Mouse (Mus musculus) kidney, postnatal 14 days (tissue): Measurements from ENCODE around the gene Elk4.

ENCODE experiments used
- DNase-seq: peaks from one replicate; pipeline ENCODE4 v3.0.0; 2022; ENCODE audit warnings: mixed read lengths

Elk4 gene

DNA sequence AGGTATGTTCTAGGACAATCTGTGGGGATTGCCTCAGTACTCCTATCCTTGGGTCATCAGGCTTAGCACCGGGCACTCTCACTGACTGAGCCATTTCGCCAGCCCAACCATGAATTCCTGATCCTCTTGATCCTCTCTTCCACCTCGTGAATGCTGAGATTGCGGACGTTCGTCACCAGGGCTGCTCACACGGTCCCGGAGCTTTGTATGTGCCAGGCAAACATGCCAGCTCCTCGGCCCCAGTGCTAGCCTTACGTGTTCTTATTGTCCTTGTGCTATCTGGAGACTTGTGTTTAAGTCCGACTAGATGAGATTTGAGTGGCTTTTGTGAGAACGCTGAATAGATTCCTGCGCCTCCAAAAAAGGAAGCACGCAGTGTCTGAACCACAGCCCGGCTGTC lies 20.0 kb upstream of the Elk4 start:
- DNase-seq = no peak

DNA sequence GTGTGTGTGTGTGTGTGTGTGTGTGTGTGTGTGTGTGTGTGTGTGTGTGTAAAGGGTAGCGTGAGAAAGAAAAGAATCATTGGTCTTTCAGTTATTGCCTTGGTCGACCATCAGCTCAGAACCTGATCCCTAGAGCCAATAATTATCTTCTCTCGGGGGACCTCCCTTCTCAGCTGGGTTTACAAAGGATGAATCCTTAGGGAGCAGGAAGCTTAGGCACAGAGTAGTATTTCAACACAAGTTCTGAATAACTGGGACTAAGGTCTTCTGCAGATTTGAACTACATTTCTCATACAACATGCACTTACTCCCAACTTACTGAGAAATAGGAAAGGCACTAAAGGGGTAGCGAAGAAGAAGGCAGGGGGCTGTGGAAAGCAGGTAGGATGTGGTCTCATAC lies 17.9 kb upstream of the Elk4 start:
- no peak for DNase-seq

DNA sequence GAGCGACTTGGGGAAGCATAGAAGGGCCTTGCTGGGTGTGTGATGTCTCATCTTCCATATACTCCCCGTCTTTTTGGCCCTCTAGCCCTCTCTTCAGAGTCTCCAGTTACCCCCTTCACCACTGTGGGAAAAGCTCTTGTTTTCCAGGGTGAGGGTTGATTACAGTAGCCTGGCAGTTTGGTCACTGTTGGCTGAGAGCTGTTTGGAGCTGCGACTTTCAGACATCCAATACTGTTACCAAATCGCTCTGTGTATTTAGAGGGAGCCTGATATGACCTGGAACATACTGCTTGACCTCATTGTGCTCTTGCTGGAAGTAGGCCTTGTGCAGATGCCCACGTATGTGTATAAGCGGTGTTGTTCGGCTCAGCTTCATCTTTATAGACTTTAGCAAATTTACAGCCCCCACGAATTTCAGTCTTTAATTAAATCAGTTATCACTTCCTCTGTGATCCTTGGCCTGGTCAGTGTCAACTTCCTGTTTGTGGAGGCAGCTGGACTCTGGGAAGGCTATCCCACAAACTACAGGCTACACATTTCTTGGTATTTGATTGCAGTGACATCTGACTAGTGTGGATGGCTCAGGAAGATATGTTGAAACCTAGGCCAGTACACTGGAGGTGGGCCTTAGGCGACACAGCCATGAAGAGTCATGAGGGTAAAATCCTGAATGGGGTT lies 17.2 kb upstream of the Elk4 start:
- no peak for DNase-seq

- DNase-seq = no peak
Observed at GRCm38 (mm10) chr1:131992561-131993001, 14.8 kb upstream of the Elk4 start.

DNA sequence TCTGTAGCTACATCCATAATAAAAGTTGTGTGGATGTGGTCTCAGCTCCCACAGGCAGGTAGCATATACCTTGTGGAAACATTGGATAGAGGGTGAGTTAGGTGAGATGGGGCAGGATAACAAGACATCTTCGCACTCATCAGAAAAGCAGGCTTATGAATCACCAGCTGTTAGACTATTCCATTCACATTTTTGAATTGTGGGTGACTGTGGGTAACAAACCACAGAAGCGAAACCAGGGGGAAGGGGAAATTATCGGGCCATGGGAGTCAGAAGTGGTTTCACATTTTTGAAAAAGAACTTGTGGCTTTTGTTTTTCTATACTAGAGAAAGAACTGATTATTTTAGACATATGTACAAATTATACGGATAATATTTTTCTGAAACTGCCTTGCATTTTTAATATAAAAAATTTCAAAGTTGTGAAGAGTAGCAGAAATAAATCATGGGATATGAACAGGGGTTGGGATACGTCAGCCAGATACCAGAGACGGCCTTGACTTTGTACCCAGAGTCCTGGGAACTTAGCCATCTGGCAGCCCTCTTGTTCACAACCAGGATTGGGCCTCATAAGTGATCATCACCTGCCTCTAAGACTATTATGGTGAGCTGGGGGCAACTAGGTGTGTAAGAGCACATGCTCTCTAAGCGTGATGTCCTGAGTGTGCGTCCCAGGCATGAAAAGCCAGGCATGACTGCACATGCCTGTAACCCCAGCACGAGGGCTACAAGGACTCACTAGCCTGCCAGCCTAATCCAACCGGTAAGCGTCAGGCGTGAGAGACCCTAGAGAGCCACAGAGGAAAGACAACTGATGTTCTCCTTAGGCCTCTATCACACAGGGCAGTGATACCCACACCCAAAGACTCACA lies 14.0 kb upstream of the Elk4 start:
- DNase-seq = no peak

- DNase-seq = peak; percentile 77
Observed at GRCm38 (mm10) chr1:131995062-131995461, 12.3 kb upstream of the Elk4 start.

GRCm38 (mm10) chr1:132000506-132000905 lies 6.9 kb upstream of the Elk4 start:
- no peak for DNase-seq

- no peak for DNase-seq
Observed at GRCm38 (mm10) chr1:132001880-132002330, 5.5 kb upstream of the Elk4 start.

DNA sequence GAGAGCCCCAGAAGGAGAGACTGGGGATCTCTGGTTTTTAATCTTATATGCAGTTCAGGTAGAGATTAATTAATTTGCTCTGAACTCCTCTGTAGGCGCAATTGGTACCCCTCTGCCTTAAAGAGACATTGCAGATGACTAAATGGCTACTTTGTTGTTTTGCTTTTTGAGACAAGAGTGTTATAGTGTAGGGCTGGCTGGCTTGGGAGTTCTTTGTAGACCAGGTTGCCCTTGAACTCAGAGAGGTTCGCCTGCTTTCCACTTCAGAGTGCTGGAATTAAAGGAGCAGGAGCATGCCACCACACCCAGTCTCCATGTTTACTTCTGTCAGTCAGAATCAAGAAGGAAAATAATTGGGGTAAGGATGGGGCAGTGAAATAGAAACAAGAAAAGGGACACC lies 4.3 kb upstream of the Elk4 start:
- no peak for DNase-seq

DNA sequence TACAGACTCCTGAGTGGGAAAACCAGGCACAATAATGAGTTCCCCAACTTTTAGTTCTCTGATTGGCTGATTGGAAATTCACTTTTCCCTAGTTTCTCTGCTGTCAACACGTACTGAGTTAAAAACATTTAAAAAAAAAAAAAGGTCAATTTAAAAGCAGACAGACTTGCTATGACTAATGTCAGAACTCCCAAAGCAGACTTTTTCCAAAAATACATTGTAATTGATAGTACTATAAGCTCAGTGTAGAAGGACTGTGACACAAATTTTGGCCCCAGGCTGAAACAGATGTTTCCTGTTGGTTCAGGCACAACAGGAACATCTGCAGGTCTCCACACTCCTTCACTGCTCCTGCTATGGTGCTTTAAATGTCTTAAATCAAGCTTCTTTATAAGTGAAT lies 3.6 kb upstream of the Elk4 start:
- peak; percentile 51 for DNase-seq

DNA sequence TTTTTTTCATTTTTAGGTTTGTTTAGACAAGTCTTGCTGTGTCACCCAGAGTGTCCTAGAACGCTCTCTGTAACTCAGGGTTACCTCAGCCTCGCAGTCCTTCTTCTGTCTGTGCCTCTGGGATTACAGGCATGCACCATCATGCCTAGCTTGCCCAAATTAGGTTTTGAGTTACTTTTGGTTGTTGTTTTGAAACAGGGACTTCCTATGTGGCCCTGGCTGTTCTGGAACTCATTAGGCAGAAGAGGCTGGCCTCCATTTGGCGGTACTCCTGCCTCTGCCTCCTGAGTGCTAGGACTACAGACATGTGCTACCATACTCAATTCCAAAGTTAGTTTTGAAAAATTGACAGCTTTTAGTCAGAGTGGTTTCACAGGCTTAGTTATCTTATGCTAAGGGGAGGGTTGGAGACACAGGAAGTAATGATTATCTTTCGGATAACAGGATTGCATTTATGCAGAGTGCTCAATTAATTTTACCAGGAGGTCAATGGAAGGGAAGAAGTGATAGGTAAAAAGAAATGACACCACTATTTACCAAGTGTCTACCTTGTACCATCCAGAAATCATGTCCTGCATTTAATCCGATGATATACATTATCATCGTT lies 2.7 kb upstream of the Elk4 start:
- DNase-seq = no peak

GRCm38 (mm10) chr1:132005466-132005865 lies 1.9 kb upstream of the Elk4 start:
- DNase-seq = no peak

DNA sequence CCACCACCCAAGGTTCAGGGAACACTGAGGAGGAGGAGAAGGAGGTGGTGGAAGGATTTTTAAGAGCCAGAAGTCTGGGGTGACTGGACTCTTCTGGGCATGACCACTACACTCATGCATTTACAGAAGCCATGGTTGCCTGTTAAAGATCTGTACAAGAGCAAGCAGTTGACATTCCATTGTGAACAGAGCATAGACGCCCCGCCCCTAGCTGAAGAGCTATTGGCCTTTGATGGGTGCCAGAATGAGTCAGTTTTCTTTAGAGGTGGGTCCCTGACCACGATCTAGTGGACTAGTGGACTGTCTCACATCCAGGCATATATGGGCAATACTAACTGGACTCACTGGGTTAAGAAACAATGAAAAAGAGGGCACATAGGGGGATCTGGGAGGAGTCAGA lies 1.4 kb upstream of the Elk4 start:
- DNase-seq = no peak

GRCm38 (mm10) chr1:132006721-132007120 lies 686 bp upstream of the Elk4 start:
- no peak for DNase-seq

GRCm38 (mm10) chr1:132007828-132008827 lies 721 bp downstream of the Elk4 start:
- peak; percentile 92 for DNase-seq

GRCm38 (mm10) chr1:132008881-132009644 lies 1.7 kb downstream of the Elk4 start:
- DNase-seq = no peak

- DNase-seq = no peak
Observed at GRCm38 (mm10) chr1:132010632-132011501, 3.5 kb downstream of the Elk4 start.

DNA sequence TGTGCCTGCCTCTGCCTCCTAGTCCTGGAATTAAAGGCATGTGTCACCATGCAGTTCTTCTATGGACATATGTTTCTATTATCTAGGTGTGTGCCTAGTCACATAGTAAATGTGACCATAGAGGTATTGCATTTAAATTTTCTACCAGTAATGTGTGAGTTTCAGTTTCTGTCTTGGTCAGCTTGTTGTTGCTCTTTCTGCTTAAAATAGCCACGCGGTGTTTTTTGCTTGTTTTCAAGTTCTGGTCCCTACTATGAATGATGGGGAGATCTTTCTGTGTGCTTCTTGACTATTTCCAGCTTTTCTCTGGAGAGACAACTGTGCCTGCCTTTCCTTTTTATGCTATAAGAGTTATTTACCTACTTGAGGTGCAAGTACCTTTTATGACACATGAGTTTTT lies 4.4 kb downstream of the Elk4 start:
- DNase-seq = no peak

DNA sequence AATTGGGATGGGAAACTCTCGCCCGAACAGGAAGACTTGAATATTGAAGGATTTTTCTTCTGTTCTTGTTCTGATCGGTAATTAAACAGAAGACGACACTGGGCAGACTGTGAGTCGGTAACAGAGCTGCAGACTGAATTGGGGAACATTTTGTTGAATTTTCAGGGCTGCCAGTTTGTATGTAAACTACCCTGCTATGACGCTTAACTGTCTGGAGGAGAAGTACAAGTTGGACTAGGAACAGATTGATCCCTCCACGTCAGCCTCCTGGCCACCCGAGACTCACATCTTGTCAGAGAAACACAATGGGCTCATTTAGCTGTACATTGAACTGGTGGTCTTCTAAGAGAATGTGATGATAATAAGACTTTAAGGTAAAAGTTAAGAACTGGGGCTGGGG lies 5.5 kb downstream of the Elk4 start:
- no peak for DNase-seq

DNA sequence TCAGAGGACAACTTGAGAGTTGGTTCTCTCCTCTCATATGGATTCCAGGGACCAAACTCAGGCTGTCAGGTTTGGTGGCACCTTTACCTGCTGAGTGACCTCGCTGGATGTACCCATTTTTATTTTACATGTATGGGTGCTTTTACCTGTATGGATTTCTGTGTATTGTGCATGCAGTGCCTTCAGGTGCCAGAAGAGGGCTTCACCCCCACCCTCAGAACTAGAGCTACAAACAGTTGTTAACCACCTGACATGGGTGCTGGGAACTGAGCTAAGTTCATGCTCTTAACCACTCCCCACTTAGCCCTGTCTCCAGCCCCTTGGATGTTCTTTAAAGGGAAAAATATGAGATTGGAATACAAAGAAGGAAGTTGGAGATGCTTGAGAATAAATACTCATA lies 7.4 kb downstream of the Elk4 start:
- DNase-seq = no peak

- no peak for DNase-seq
Observed at GRCm38 (mm10) chr1:132016691-132017090, 9.3 kb downstream of the Elk4 start.
